Mouse (Mus musculus) testis, adult 2 months (tissue): ENCODE results near the gene Abhd17a. TPM values are rescaled to one million over a fixed set of nuclear protein-coding genes. Genes with fewer than 3 reads are reported as not detected.

Experiments
- H3K27ac ChIP-seq: fragments of 200-500 bp; 2 replicates; pipeline ENCODE4 v1.5.1; 2012; ENCODE audit warnings: low read depth, low read length; ENCODE audit not compliant: control insufficient read depth, insufficient read depth
- H3K27me3 ChIP-seq: fragments of 200-500 bp; 2 replicates; pipeline ENCODE4 v1.6.1; 2012; ENCODE audit warnings: mild to moderate bottlenecking, low read length, moderate library complexity; ENCODE audit not compliant: control insufficient read depth, insufficient read depth
- H3K36me3 ChIP-seq: fragments of 200-500 bp; 2 replicates; pipeline ENCODE4 v1.6.1; 2012; ENCODE audit warnings: mild to moderate bottlenecking, low read length; ENCODE audit not compliant: control insufficient read depth, insufficient read depth
- H3K4me1 ChIP-seq: fragments of 200-500 bp; 2 replicates; pipeline ENCODE4 v1.6.1; 2012; ENCODE audit warnings: low read length; ENCODE audit not compliant: control insufficient read depth, insufficient read depth
- H3K4me3 ChIP-seq: fragments of 200-500 bp; 2 replicates; pipeline ENCODE4 v1.5.1; 2012; ENCODE audit warnings: low read depth, mild to moderate bottlenecking, low read length, moderate library complexity, mixed read lengths; ENCODE audit not compliant: control insufficient read depth
- CTCF ChIP-seq: fragments of 200-500 bp; IDR thresholded peaks from 2 replicates; pipeline ENCODE4 v1.5.1; 2012; ENCODE audit warnings: low read depth, mild to moderate bottlenecking, inconsistent platforms, low read length, moderate library complexity; ENCODE audit not compliant: control insufficient read depth, insufficient read depth, insufficient replicate concordance
- POLR2A ChIP-seq: fragments of 200-500 bp; IDR thresholded peaks from 2 replicates; pipeline ENCODE4 v1.6.1; 2012; ENCODE audit warnings: low read depth, mild to moderate bottlenecking, inconsistent platforms, low read length, moderate library complexity; ENCODE audit not compliant: control insufficient read depth
- polyA plus RNA-seq: library from polyadenylated mRNA; depleted of rRNA; stranded (reverse); fragments of >200 nt; gene quantifications from 2 replicates; pipeline ENCODE4 v1.2.3, GENCODE M21; 2012; rRNA removed

Abhd17a gene
- polyA plus RNA-seq, 1 experiment = 246 TPM

- H3K4me3 ChIP-seq = no peak overlapping the region; the same call in 1 of the 2 replicates
- TF ChIP-seq POLR2A (no peak), CTCF (no peak)
- no peak overlapping the region for H3K27ac ChIP-seq
- H3K36me3 ChIP-seq = peaks cover 2% of the 10 kb centered on the region
- H3K27me3 ChIP-seq = no peaks in the 10 kb centered on the region
- peaks cover 5% of the 10 kb centered on the region; the same call in 1 of the 2 replicates for H3K4me1 ChIP-seq
Measured at GRCm38 (mm10) chr10:80543873-80544272, 46.3 kb downstream of the Abhd17a start.

- Histone ChIP-seq H3K4me1 (peaks cover 31% of the 10 kb centered on the region), H3K4me3 (peak overlapping the region; percentile 93), H3K36me3 (peaks cover 2% of the 10 kb centered on the region), H3K27me3 (no peaks in the 10 kb centered on the region), H3K27ac (peak overlapping the region; percentile 7)
- TF ChIP-seq POLR2A = no peak
Measured at GRCm38 (mm10) chr10:80539493-80539892, 50.6 kb downstream of the Abhd17a start.

- Histone ChIP-seq H3K4me3 (peak within 1 kb of the TSS; percentile 93), H3K36me3 (peaks cover 2% of the 10 kb centered on the region; the same call in 1 of the 2 replicates), H3K27me3 (no peaks in the 10 kb centered on the region), H3K4me1 (peaks cover 36% of the 10 kb centered on the region), H3K27ac (peak within 1 kb of the TSS; percentile 98)
- TF ChIP-seq CTCF (0 out of 2 replicates have a peak, but pooled peaks have one; percentile 22), POLR2A (peak; percentile 80)
Measured at GRCm38 (mm10) chr10:80538710-80539394, 51.3 kb downstream of the Abhd17a start, which contains the start of gene Atp8b3. Gene Atp8b3, minus strand, starts transcription at chr10:80539124.

DNA sequence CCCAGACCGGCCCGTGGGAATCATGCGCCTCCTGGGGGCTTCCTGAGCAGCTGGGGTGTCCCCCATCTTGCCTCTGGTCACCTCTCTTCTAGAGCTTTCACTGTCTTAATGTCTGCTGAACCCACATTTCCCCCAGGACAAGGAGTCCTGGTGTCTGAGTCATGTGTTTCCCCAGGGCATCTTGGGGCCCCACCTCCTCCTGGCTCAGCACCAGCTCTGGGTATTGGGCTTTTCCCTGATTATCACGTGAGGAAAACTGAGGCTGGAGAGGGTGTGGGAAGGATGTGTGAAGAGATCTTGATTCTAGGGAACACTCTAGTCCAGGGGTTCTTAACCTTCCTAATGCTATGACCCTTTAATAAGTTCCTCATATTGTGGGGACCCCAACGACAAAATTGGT lies 52.0 kb downstream of the Abhd17a start:
- TF ChIP-seq CTCF (no peak), POLR2A (no peak)
- H3K4me3 ChIP-seq = peak overlapping the region; percentile 93
- H3K27me3 ChIP-seq = no peaks in the 10 kb centered on the region
- no peak overlapping the region; the same call in 1 of the 2 replicates for H3K27ac ChIP-seq
- peaks cover 36% of the 10 kb centered on the region for H3K4me1 ChIP-seq
- H3K36me3 ChIP-seq = peaks cover 2% of the 10 kb centered on the region; the same call in 1 of the 2 replicates

GRCm38 (mm10) chr10:80535711-80536110 lies 54.4 kb downstream of the Abhd17a start:
- H3K36me3 ChIP-seq = no peaks in the 10 kb centered on the region
- peaks cover 36% of the 10 kb centered on the region for H3K4me1 ChIP-seq
- H3K4me3 ChIP-seq = peak overlapping the region; percentile 28
- H3K27ac ChIP-seq = no peak overlapping the region
- no peaks in the 10 kb centered on the region for H3K27me3 ChIP-seq
- TF ChIP-seq POLR2A (no peak), CTCF (no peak)

DNA sequence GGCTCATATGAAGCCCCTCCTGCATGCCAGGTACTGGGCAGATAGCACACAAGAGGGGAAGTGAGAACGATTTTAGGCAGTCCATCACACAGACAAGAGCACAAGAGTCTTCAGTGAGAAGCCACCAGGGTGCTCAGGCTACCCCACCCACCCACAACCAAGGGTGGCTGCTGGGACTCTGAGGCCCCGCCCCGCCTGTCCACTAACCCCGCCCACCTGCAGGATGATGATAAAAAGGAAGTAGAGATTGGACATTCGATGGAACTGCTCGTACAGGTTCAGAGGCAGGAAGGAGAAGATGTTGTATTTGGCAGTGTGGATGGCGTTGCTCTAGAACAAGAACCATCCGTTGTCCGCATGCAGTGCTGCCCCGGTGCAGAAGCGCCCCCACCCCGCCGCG lies 55.1 kb downstream of the Abhd17a start:
- no peaks in the 10 kb centered on the region for H3K27me3 ChIP-seq
- no peak overlapping the region; the same call in 1 of the 2 replicates for H3K4me3 ChIP-seq
- peaks cover 36% of the 10 kb centered on the region for H3K4me1 ChIP-seq
- no peak for TF ChIP-seq POLR2A
- TF ChIP-seq CTCF = no peak
- H3K27ac ChIP-seq = no peak overlapping the region
- H3K36me3 ChIP-seq = no peaks in the 10 kb centered on the region

- Histone ChIP-seq H3K4me3 (no peak overlapping the region), H3K4me1 (peaks cover 32% of the 10 kb centered on the region), H3K27me3 (no peaks in the 10 kb centered on the region), H3K36me3 (no peaks in the 10 kb centered on the region), H3K27ac (no peak overlapping the region)
- 0 out of 2 replicates have a peak, but pooled peaks have one; percentile 13 for TF ChIP-seq POLR2A
- TF ChIP-seq CTCF = no peak
Measured at GRCm38 (mm10) chr10:80533704-80534103, 56.4 kb downstream of the Abhd17a start.

Other genes with a start within 250 kb of the Abhd17a start
- 3.3 and 4.1 TPM in 2 replicates for gene Adamtsl5, start 241.9 kb downstream of the Abhd17a start, polyA plus RNA-seq
- gene Plk5, start 233.9 kb downstream of the Abhd17a start, polyA plus RNA-seq = 1.3 and 1.7 TPM in 2 replicates
- 596 and 686 TPM in 2 replicates for gene Mex3d, start 202.7 kb downstream of the Abhd17a start, polyA plus RNA-seq
- gene Mbd3, start 190.8 kb downstream of the Abhd17a start, polyA plus RNA-seq = 135 and 153 TPM in 2 replicates
- 446 and 549 TPM in 2 replicates for gene Uqcr11, start 183.5 kb downstream of the Abhd17a start, polyA plus RNA-seq
- 13.4 and 14.9 TPM in 2 replicates for gene Tcf3, start 156.7 kb downstream of the Abhd17a start, polyA plus RNA-seq
- 0.43 and 0.52 TPM in 2 replicates for gene Onecut3, start 95.5 kb downstream of the Abhd17a start, polyA plus RNA-seq
- 1,123 and 1,230 TPM in 2 replicates for gene Atp8b3, start 51.2 kb downstream of the Abhd17a start, polyA plus RNA-seq
- gene Rexo1, start 28.8 kb downstream of the Abhd17a start, polyA plus RNA-seq = 201 and 214 TPM in 2 replicates
- 7.5 and 7.7 TPM in 2 replicates for gene Klf16, start 13.0 kb downstream of the Abhd17a start, polyA plus RNA-seq
- gene Scamp4, start 12.5 kb upstream of the Abhd17a start, polyA plus RNA-seq = 58.8 and 61.6 TPM in 2 replicates
- 46.6 and 56.1 TPM in 2 replicates for gene Adat3, start 12.5 kb upstream of the Abhd17a start, polyA plus RNA-seq
- gene Gm49322, start 15.7 kb upstream of the Abhd17a start, polyA plus RNA-seq = 1.9 and 2.1 TPM in 2 replicates
- 1,079 and 1,184 TPM in 2 replicates for gene Csnk1g2, start 32.5 kb upstream of the Abhd17a start, polyA plus RNA-seq
- 18.9 and 20.5 TPM in 2 replicates for gene Btbd2, start 66.7 kb upstream of the Abhd17a start, polyA plus RNA-seq
- 53.5 and 60.4 TPM in 2 replicates for gene Mknk2, start 87.8 kb upstream of the Abhd17a start, polyA plus RNA-seq
- 11.1 and 12.5 TPM in 2 replicates for gene Mob3a, start 111.6 kb upstream of the Abhd17a start, polyA plus RNA-seq
- 339 and 385 TPM in 2 replicates for gene Izumo4, start 111.8 kb upstream of the Abhd17a start, polyA plus RNA-seq
- 178 and 195 TPM in 2 replicates for gene Ap3d1, start 151.9 kb upstream of the Abhd17a start, polyA plus RNA-seq
- 168 and 189 TPM in 2 replicates for gene Dot1l, start 164.9 kb upstream of the Abhd17a start, polyA plus RNA-seq
- gene Sf3a2, start 207.9 kb upstream of the Abhd17a start, polyA plus RNA-seq = 65.7 and 67.4 TPM in 2 replicates
- 41.4 and 45.8 TPM in 2 replicates for gene Plekhj1, start 208.3 kb upstream of the Abhd17a start, polyA plus RNA-seq
- gene Amh, start 214.9 kb upstream of the Abhd17a start, polyA plus RNA-seq = 2.5 and 3.2 TPM in 2 replicates
- 1.2 and 1.4 TPM in 2 replicates for gene Jsrp1, start 223.2 kb upstream of the Abhd17a start, polyA plus RNA-seq
- 261 and 275 TPM in 2 replicates for gene Oaz1, start 236.3 kb upstream of the Abhd17a start, polyA plus RNA-seq